Mouse (Mus musculus): ENCODE data around the gene Pacs1.

DNA sequence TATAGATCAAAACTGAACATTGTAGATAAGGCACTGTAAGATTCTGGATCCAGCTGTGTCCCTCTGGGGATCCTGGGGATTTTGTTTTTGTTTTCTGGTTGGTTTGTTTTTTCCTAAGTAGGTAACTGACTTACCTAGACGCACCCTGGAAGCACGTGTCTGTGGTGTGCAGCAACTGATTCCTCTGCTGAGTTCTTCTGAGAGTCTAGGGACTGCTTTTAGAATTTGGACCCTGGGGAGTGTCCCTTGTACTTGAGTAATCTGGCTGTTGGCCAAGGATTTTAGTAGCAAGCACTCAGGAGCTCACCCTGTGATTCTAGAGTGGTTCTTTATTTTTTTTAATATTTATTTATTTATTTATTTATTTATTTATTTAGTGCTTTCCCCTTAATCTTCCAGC is 85.5 kb downstream of the Pacs1 start:
- no peak for TF ChIP-seq POLR2A (IDR thresholded peaks at IDR 0.05; ENCODE audit: insufficient read depth, low read length)
- TF ChIP-seq CTCF (IDR thresholded peaks at IDR 0.05; ENCODE audit: low read depth, low read length) = no peak

All from ES-Bruce4 (cell line).